Mouse (Mus musculus): Measurements from ENCODE around the gene Dctn3.

DNA sequence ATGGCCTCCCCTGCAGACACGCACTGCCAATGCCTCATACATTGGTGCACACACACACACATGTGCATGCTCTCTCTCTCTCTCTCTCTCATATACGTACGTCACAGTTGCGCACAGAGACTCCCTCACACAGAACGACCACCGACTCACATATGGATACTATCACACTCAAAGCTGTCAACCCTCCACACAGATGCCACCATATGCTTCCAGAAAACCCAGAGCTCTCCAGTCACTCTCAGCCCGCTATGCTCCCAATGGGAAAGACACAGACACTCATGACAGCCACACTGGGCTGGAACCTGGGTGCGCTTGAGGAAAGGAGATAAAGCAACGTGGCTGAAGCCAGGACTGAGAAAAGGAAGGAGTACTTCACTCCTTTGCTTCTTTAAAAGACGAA lies 41.0 kb downstream of the Dctn3 start:
- TF ChIP-seq POLR2A (IDR thresholded peaks at IDR 0.05; ENCODE audit: borderline replicate concordance, insufficient read depth, low read length) (no peak), CTCF (IDR thresholded peaks at IDR 0.05; ENCODE audit: borderline replicate concordance, insufficient read depth, low read depth, low read length) (no peak)
